Mouse (Mus musculus) stomach, embryonic 14.5 days (tissue): ENCODE measurements around the gene Ttc30b. TPM values are rescaled to one million over a fixed set of nuclear protein-coding genes. Genes with fewer than 3 reads are reported as not detected.
A peak's percentile ranks its signal among the peaks of the same experiment; 100 is the strongest.
"Not testable (repeated sequence)": the region's sequence is repeated elsewhere in the genome, so short reads cannot be mapped to it uniquely, and the experiment has no call there.

Experiments used
- ATAC-seq: fragments of 200-750 bp; cut with Nextera tagmentation; 2 replicates; pipeline ENCODE4 v1.8.0; 2017; ENCODE audit warnings: low read depth, moderate TSS enrichment; ENCODE audit not compliant: insufficient number of reproducible peaks, insufficient read depth, low FRiP score
- H3K27ac ChIP-seq: fragments of 300-500 bp; sonication (generic); 2 replicates; pipeline ENCODE4 v1.5.1; 2014; ENCODE audit warnings: mild to moderate bottlenecking, low read length, moderate library complexity, mixed read lengths
- H3K27me3 ChIP-seq: fragments of 300-500 bp; sonication (generic); 2 replicates; pipeline ENCODE4 v1.6.1; 2014; ENCODE audit warnings: low read length, control low read depth, mixed read lengths; ENCODE audit not compliant: control insufficient read depth, insufficient read depth
- H3K36me3 ChIP-seq: fragments of 300-500 bp; sonication (generic); 2 replicates; pipeline ENCODE4 v1.6.1; 2014; ENCODE audit warnings: mild to moderate bottlenecking, control low read depth, low read length, moderate library complexity, mixed read lengths; ENCODE audit not compliant: control insufficient read depth, insufficient read depth
- H3K4me1 ChIP-seq: fragments of 300-500 bp; sonication (generic); 2 replicates; pipeline ENCODE4 v1.6.1; 2014; ENCODE audit warnings: low read length, control low read depth, mixed read lengths; ENCODE audit not compliant: control insufficient read depth, insufficient read depth
- H3K4me2 ChIP-seq: fragments of 300-500 bp; sonication (generic); replicated peaks from 2 replicates; pipeline ENCODE4 v1.6.1; 2014; ENCODE audit warnings: low read depth, low read length, control low read depth
- H3K4me3 ChIP-seq: fragments of 300-500 bp; sonication (generic); 2 replicates; pipeline ENCODE4 v1.5.1; 2014; ENCODE audit warnings: low read depth, low read length, control low read depth
- H3K9ac ChIP-seq: fragments of 300-500 bp; sonication (generic); replicated peaks from 2 replicates; pipeline ENCODE4 v1.6.1; 2014; ENCODE audit warnings: low read depth, mild to moderate bottlenecking, control low read depth, low read length, moderate library complexity, mixed read lengths
- H3K9me3 ChIP-seq: fragments of 300-500 bp; sonication (generic); 2 replicates; pipeline ENCODE4 v1.6.1; 2016; ENCODE audit warnings: low read depth, low read length, control low read depth; ENCODE audit not compliant: control insufficient read depth
- WGBS: fragments of 180-500 bp; shearing (Covaris S2); extraction: QIAGEN DNeasy Blood & Tissue Kit; methylation state at CpG from one replicate; pipeline ENCODE4 v1.1.7; 2014; 5-methylcytosine and 5-hydroxymethylcytosine counted together
- polyA plus RNA-seq: library from polyadenylated mRNA; unstranded; fragments of >200 nt; fragmentation: Nextera tagmentation; extraction: Ambion mirVana; gene quantifications from 2 replicates; pipeline ENCODE4 v1.2.1, GENCODE M21; 2014

Gene Ttc30b
- 13.5 and 15.2 TPM in 2 replicates for polyA plus RNA-seq

DNA sequence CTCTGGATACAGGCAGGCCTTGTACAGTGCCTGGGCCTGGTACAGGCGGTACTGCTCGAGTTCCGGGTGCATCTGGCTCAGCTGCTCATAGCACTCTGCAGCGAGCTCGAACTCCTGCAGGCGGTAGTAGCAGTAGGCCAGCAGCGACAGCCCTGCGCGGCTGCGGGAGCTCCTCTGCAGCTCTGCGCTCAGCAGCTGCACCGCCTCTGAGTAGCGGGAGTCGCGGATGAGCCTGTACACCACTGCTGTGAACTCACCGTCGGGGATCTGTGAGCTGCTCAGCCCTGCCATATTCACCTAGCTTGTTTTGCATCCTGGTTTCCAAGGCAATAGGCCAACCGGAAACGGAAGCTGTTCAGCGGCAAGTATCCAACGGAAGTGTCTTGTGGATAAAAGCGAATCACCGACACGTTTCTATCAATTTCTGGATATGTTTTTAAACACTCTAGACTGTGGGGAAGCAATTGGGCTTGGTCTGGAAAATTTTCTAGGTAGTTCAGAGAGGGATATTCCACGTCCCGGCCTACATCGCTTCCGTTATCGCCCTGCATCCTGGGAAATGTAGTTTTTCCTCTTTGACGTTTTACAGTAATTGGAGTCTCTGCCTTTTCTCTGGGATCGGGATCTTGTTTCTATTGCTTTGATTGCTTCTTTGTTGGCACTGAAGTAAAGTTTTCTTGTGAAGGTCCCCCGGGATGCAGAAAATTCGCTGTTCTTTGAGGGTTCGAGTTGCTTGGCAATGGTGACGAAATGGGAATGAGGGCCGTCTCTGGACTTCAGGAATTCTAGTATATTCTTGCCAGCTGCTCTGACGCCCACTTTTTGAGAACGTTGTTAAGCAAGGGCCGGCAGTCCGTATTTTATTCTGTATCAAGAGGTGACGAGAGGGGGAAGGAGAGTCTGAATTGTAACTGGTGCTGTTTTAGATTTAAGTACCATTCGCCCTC, at the start of gene Ttc30b:
Ttc30b (minus strand) TSS at position 469 of the 947 bp plus-strand sequence.
- no peaks in the 10 kb centered on the region; the same call in 1 of the 2 replicates for H3K4me1 ChIP-seq
- peak; percentile 85 for ATAC-seq
- H3K9me3 ChIP-seq: no peaks in the 10 kb centered on the region
- no peaks in the 10 kb centered on the region for H3K27me3 ChIP-seq
- peak within 1 kb of the TSS; percentile 77 for H3K27ac ChIP-seq
- H3K36me3 ChIP-seq: no peaks in the 10 kb centered on the region
- H3K4me2 ChIP-seq: peak within 1 kb of the TSS; percentile 53
- H3K4me3 ChIP-seq: peak within 1 kb of the TSS; percentile 55
- WGBS: 5% methylated on average over 32 of the region's 42 CpGs
- H3K9ac ChIP-seq: peak within 1 kb of the TSS; percentile 33

DNA sequence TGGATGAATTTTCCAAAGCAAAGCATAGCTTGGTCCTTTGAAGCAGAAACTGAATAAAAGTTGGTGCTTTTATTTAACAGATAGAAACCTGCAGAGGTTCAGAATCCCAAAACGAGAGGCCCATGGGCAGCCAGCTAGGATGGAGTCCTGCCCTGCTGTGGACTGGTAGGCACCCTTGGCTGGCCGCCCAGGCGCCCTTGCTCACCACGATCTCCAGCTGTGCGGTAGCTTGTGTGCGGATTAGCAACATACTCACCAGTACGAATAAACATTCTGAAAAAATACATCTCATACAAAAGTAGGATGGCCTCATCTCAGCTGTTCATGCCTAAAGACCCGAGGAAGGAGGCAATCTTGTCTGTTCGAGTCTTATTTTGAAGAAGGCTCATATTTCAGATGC, 49.4 kb upstream of the Ttc30b start:
- 61% methylated on average over 9 of the region's 9 CpGs for WGBS
- Histone ChIP-seq H3K27me3 (no peaks in the 10 kb centered on the region), H3K27ac (no peak overlapping the region), H3K9me3 (no peaks in the 10 kb centered on the region), H3K9ac (no peak overlapping the region), H3K4me1 (peaks cover 27% of the 10 kb centered on the region), H3K4me3 (no peak overlapping the region), H3K36me3 (no peaks in the 10 kb centered on the region), H3K4me2 (no peak overlapping the region)
- no peak for ATAC-seq

GRCm38 (mm10) chr2:75985124-75985523, 46.7 kb upstream of the Ttc30b start:
- no peaks in the 10 kb centered on the region for H3K9me3 ChIP-seq
- no peaks in the 10 kb centered on the region for H3K27me3 ChIP-seq
- WGBS: 2% methylated on average over 2 of the region's 2 CpGs
- H3K4me3 ChIP-seq: no peak overlapping the region
- H3K4me1 ChIP-seq: peaks cover 20% of the 10 kb centered on the region
- H3K4me2 ChIP-seq: no peak overlapping the region
- H3K36me3 ChIP-seq: no peaks in the 10 kb centered on the region
- peak; percentile 59; the same call in 1 of the 2 replicates for ATAC-seq
- H3K27ac ChIP-seq: no peak overlapping the region
- H3K9ac ChIP-seq: no peak overlapping the region

GRCm38 (mm10) chr2:75983847-75984246, 45.5 kb upstream of the Ttc30b start:
- Histone ChIP-seq H3K9me3 (no peaks in the 10 kb centered on the region), H3K4me3 (no peak overlapping the region), H3K4me1 (peaks cover 16% of the 10 kb centered on the region), H3K27ac (no peak overlapping the region), H3K4me2 (no peak overlapping the region), H3K36me3 (no peaks in the 10 kb centered on the region), H3K27me3 (no peaks in the 10 kb centered on the region), H3K9ac (no peak overlapping the region)
- ATAC-seq: no peak
- 79% methylated on average over 3 of the region's 3 CpGs for WGBS

DNA sequence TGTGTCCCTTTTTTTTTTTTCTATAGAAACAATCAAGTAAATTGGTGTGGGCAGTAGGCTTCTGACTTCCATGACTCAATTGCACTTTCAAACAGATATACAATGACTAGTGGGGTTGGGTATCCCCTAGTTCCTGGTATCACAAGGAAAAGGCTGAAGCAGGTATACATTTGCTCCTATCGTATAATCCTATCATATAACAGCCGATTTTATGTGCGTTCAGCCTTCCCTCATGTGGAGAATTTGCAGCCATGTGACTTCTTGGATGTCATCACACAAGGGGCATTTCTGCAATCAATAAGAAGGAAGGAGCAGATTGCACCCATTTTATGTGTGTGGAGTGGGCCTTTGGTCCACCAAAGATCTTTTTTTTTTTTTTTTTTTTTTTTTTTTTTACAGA, 44.7 kb upstream of the Ttc30b start:
- H3K4me3 ChIP-seq: no peak overlapping the region
- no peaks in the 10 kb centered on the region for H3K36me3 ChIP-seq
- no peak overlapping the region for H3K27ac ChIP-seq
- H3K27me3 ChIP-seq: no peaks in the 10 kb centered on the region
- 96% methylated on average over 3 of the region's 3 CpGs for WGBS
- no peaks in the 10 kb centered on the region for H3K9me3 ChIP-seq
- H3K4me2 ChIP-seq: no peak overlapping the region
- no peak for ATAC-seq
- no peak overlapping the region for H3K9ac ChIP-seq
- peaks cover 8% of the 10 kb centered on the region for H3K4me1 ChIP-seq

GRCm38 (mm10) chr2:75982626-75983025, 44.2 kb upstream of the Ttc30b start:
- WGBS: 93% methylated on average over 4 of the region's 4 CpGs
- ATAC-seq: no peak
- Histone ChIP-seq H3K4me2 (no peak overlapping the region), H3K27ac (no peak overlapping the region), H3K9me3 (no peaks in the 10 kb centered on the region), H3K27me3 (no peaks in the 10 kb centered on the region), H3K36me3 (no peaks in the 10 kb centered on the region), H3K4me3 (no peak overlapping the region), H3K9ac (no peak overlapping the region), H3K4me1 (peaks cover 4% of the 10 kb centered on the region; the same call in 1 of the 2 replicates)

DNA sequence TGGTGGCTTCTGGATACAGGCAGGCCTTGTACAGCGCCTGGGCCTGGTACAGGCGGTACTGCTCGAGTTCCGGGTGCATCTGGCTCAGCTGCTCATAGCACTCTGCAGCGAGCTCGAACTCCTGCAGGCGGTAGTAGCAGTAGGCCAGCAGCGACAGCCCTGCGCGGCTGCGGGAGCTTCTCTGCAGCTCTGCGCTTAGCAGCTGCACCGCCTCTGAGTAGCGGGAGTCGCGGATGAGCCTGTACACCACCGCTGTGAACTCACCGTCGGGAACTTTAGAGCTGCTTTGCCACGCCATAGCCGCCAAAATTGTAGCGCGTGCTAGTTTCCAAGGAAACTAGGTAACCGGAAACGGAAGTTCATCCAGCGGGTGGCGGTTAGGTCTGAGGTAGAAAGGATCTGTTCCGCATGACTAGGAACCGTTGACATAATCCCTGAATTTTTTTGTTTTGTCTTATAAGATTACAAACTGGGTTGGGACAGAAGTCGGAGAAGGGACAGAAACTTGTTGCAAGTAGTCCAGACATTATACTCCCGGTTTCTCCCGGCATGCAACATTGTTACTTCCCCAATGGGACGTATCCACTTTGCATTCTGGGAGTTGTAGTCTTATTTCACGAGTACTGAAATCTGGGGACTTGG, 43.2 kb upstream of the Ttc30b start, which contains the start of gene Ttc30a1:
Ttc30a1 (minus strand) TSS at position 528 of the 642 bp plus-strand sequence.
- peak within 1 kb of the TSS; percentile 28; the same call in 1 of the 2 replicates for H3K27ac ChIP-seq
- 1% methylated on average over 29 of the region's 34 CpGs for WGBS
- H3K9ac ChIP-seq: peak within 1 kb of the TSS; percentile 33

GRCm38 (mm10) chr2:75980933-75981439, 42.6 kb upstream of the Ttc30b start:
- whole genome bisulfite sequencing: 91% methylated on average over 13 of the region's 13 CpGs
- not testable (repeated sequence) for H3K9ac ChIP-seq, ATAC-seq, H3K9me3 ChIP-seq, H3K36me3 ChIP-seq, H3K4me1 ChIP-seq, H3K27ac ChIP-seq, H3K27me3 ChIP-seq
- H3K4me3 ChIP-seq: peak overlapping the region; percentile 41
- H3K4me2 ChIP-seq: peak overlapping the region; percentile 56

More for the DNA sequence above, 43.2 kb upstream of the Ttc30b start, which contains the start of gene Ttc30a1:
- H3K36me3 ChIP-seq, H3K27me3 ChIP-seq, H3K9me3 ChIP-seq, H3K4me1 ChIP-seq: not testable (repeated sequence)
- peak within 1 kb of the TSS; percentile 41 for H3K4me3 ChIP-seq
- H3K4me2 ChIP-seq: peak within 1 kb of the TSS; percentile 56
- peak; percentile 59; the same call in 1 of the 2 replicates for ATAC-seq
